Mouse (Mus musculus) G1E (cell line): ENCODE measurements at regions not wholly inside any gene's neighbourhood (a gene's known extent, or its start where the extent isn't known, plus 50 kb on each side); places are given as distances from the start of the nearest gene placed in this dataset.

Experiments used
- CTCF ChIP-seq: IDR thresholded peaks from 2 replicates; pipeline ENCODE4 v1.5.1; 2012; ENCODE audit warnings: low read depth, low read length, inconsistent platforms, mixed read lengths
- GATA1 ChIP-seq: IDR thresholded peaks from 2 replicates; pipeline ENCODE4 v1.6.1; 2012; ENCODE audit warnings: borderline replicate concordance, low read length, inconsistent platforms, mixed read lengths
- POLR2AphosphoS5 ChIP-seq: IDR thresholded peaks from 2 replicates; pipeline ENCODE4 v1.6.1; 2012; ENCODE audit warnings: low read depth, low read length, inconsistent platforms; ENCODE audit not compliant: insufficient replicate concordance
- TAL1 ChIP-seq: conservative IDR thresholded peaks from 2 replicates; pipeline ENCODE4 v1.6.1; 2012; ENCODE audit warnings: low read depth, low read length, inconsistent platforms, mixed read lengths

DNA sequence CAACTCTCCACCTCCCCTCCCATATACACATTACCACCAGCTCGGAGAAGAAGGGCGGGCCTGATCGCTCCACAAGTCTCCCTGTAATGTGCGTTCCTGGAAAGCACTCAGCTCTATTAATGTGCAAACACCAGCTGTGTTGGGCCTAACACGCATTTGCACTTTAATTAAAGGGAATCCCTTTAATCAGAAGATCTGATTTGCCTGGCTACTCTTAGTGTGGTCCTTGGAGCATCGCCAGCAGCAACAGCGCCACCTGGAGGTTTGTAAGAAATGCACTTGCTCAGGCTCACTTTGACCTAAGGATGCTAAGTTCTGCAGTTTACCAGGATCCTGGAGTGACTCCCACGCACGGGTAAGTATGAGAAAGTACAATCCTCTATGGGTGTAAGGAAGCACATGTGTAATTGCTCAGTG lies 224.6 kb downstream of the Pax3 start:
- TF ChIP-seq CTCF, result peak; percentile 86
- TF ChIP-seq GATA1, result no peak
- TF ChIP-seq TAL1, result no peak
- TF ChIP-seq POLR2AphosphoS5, result no peak
